Mouse (Mus musculus) heart, embryonic 11.5 days (tissue): ENCODE results near the gene Fam228a. TPM values are rescaled to one million over a fixed set of nuclear protein-coding genes. Genes with fewer than 3 reads are reported as not detected.
A peak's percentile ranks its signal among the peaks of the same experiment; 100 is the strongest.

Experiments used
- ATAC-seq: fragments of 200-750 bp; cut with Nextera tagmentation; replicated peaks from 2 replicates; pipeline ENCODE4 v1.8.0; 2017; ENCODE audit warnings: moderate library complexity; ENCODE audit not compliant: insufficient number of reproducible peaks, low FRiP score, low TSS enrichment
- H3K27ac ChIP-seq: fragments of 300-500 bp; sonication (generic); 2 replicates; pipeline ENCODE4 v1.5.1; 2014; ENCODE audit warnings: mild to moderate bottlenecking, low read depth, low read length
- H3K27me3 ChIP-seq: fragments of 300-500 bp; sonication (generic); 2 replicates; pipeline ENCODE4 v1.6.1; 2014; ENCODE audit warnings: mild to moderate bottlenecking, low read length, mixed read lengths; ENCODE audit not compliant: control insufficient read depth, insufficient read depth
- H3K36me3 ChIP-seq: fragments of 300-500 bp; sonication (generic); 2 replicates; pipeline ENCODE4 v1.6.1; 2014; ENCODE audit warnings: mild to moderate bottlenecking, low read length, moderate library complexity, mixed read lengths; ENCODE audit not compliant: control insufficient read depth, insufficient read depth
- H3K4me1 ChIP-seq: fragments of 300-500 bp; sonication (generic); 2 replicates; pipeline ENCODE4 v1.6.1; 2014; ENCODE audit warnings: low read length; ENCODE audit not compliant: control insufficient read depth, insufficient read depth
- H3K4me2 ChIP-seq: fragments of 300-500 bp; sonication (generic); 2 replicates; pipeline ENCODE4 v1.6.1; 2014; ENCODE audit warnings: mild to moderate bottlenecking, moderate library complexity
- H3K4me3 ChIP-seq: fragments of 300-500 bp; sonication (generic); 2 replicates; pipeline ENCODE4 v1.5.1; 2014; ENCODE audit warnings: low read depth, low read length
- H3K9ac ChIP-seq: fragments of 300-500 bp; sonication (generic); 2 replicates; pipeline ENCODE4 v1.6.1; 2014; ENCODE audit warnings: mild to moderate bottlenecking, low read depth, low read length, moderate library complexity
- H3K9me3 ChIP-seq: fragments of 300-500 bp; sonication (generic); replicated peaks from 2 replicates; pipeline ENCODE4 v1.6.1; 2016; ENCODE audit warnings: low read length; ENCODE audit not compliant: control insufficient read depth
- WGBS: fragments of 180-500 bp; shearing (Covaris S2); extraction: QIAGEN DNeasy Blood & Tissue Kit; methylation state at CpG from one replicate; pipeline ENCODE4 v1.1.7; 2014; ENCODE audit not compliant: insufficient replicate concordance; 5-methylcytosine and 5-hydroxymethylcytosine counted together
- polyA plus RNA-seq: library from polyadenylated mRNA; unstranded; fragments of >200 nt; fragmentation: Nextera tagmentation; extraction: Ambion mirVana; gene quantifications from 2 replicates; pipeline ENCODE4 v1.2.1, GENCODE M21; 2014

Fam228a gene
- polyA plus RNA-seq, 1 experiment from 2014 or later = 0.26 TPM

DNA sequence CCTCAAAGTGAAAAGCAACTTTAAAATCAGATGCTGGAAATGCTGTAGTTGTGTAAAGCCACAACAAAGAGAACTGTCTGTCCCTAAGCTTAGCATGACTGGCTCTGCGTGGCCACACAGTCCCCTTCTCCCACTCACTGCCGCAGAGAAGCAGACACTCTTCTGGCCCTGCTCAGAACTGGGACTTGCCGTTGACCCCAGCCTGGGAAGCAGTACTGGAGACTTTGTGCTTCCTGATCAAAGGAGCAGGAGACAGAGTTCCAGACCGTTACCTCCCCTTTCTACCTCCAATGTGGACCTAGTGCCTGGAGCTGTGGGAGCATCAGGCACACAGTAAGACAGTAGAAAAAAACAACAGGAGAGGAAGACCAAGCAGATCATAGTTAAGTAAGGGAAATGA lies 5.9 kb downstream of the Fam228a start:
- Histone ChIP-seq H3K9ac (no peak overlapping the region), H3K4me1 (no peaks in the 10 kb centered on the region), H3K27ac (no peak overlapping the region), H3K4me3 (no peak overlapping the region), H3K9me3 (no peaks in the 10 kb centered on the region), H3K4me2 (no peak overlapping the region), H3K36me3 (no peaks in the 10 kb centered on the region), H3K27me3 (no peaks in the 10 kb centered on the region)
- WGBS = 54% methylated on average over 4 of the region's 4 CpGs
- no peak for ATAC-seq

DNA sequence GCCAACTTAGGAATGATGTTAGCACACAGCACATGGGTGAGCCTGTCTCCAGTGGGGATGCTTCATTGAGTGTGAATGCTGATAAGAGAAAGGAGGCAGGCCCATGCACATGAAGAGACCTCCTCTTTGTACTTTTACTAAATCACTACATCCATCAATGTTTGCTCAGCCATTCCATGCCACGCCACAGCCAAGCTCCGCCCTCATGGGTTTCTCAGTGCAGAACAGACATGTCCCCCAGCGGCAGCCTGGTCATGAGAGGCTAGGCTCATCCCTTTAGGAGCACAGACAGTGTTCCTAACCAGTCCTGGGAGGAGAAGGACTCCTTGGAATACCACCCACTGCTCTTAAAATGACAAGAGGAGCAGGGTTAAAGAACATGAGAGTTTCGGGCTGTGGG lies 6.6 kb downstream of the Fam228a start:
- no peak for ATAC-seq
- Histone ChIP-seq H3K9ac (no peak overlapping the region), H3K36me3 (no peaks in the 10 kb centered on the region), H3K27ac (no peak overlapping the region), H3K4me2 (no peak overlapping the region), H3K4me3 (no peak overlapping the region), H3K9me3 (no peaks in the 10 kb centered on the region), H3K4me1 (no peaks in the 10 kb centered on the region), H3K27me3 (no peaks in the 10 kb centered on the region)
- WGBS = 63% methylated on average over 4 of the region's 4 CpGs

DNA sequence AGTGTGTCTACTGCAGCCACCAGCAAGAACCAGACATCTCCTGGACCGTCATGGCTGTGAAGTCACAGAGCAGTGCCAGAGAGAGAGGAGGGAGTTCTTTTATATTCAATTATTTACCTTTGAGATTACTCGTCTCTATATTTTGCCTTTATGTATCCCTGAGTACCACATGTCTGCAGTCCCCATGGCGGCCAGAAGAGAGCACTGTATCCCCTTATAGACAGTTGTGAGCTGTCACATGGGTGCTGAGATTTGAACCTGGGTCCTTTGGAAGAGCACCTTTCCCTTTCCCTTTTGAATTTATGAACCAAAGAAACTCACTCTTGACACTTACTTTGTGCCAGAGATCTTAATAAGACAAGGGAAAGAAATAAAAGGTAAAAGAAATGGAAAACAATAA lies 9.1 kb downstream of the Fam228a start:
- no peak overlapping the region for H3K4me3 ChIP-seq
- no peaks in the 10 kb centered on the region for H3K27me3 ChIP-seq
- WGBS = 85% methylated on average over 3 of the region's 3 CpGs
- H3K9ac ChIP-seq = no peak overlapping the region
- no peaks in the 10 kb centered on the region for H3K9me3 ChIP-seq
- no peaks in the 10 kb centered on the region for H3K36me3 ChIP-seq
- no peaks in the 10 kb centered on the region for H3K4me1 ChIP-seq
- no peak overlapping the region for H3K27ac ChIP-seq
- ATAC-seq = no peak
- no peak overlapping the region for H3K4me2 ChIP-seq

DNA sequence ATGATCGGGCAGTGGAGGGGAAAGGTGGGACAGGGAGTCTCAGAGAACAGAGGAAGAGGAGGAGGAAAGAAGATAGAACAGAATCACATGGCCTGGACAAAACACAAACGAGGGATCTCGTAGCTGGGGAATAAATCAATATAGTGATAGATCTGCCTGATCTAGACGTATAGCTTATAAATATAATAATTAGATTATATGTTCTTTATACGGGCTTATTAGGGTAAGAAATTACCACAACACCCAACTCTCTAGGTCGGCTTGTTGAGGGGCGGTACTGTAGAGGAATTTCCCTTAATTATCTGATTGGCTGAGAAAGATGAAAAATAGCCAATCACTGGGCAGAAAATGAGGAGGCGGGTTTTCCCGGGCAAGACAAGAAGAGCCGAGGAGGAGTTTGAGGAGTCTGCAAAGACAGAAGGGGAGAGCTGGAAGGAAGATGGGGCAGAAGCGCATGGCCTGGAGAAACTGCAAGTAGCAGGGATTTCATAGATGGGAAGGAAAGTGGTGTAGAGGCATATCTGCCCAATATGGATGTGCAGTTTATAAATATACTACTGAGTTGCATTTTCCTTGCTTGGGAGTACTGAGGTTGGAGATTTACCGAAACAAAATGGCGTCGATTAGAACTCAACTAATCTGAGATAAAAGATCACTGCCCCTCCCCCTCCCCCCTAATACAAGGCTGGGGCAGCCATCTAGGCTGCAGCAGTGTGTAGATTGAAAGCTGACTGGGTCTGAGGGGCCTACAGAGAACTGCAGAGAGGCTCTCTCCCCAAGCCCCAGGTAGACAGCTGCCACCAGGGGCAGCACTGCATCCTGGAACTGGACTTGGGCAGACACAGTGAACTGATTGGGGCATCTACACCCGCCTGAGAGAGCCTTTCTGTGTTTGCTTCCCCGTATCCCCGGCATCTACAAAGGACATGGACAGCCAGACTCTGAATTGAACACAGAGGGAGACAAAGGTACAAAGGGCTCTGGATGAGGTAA lies 18.2 kb downstream of the Fam228a start:
- H3K4me3 ChIP-seq = no peak overlapping the region
- H3K9me3 ChIP-seq = no peaks in the 10 kb centered on the region
- 0 out of 2 replicates have a peak, but pooled peaks cover 2% of the 10 kb centered on the region for H3K36me3 ChIP-seq
- 0 out of 2 replicates have a peak, but pooled peaks have one; percentile 48 for ATAC-seq
- 64% methylated on average over 17 of the region's 17 CpGs for WGBS
- no peaks in the 10 kb centered on the region for H3K27me3 ChIP-seq
- H3K9ac ChIP-seq = no peak overlapping the region
- H3K4me1 ChIP-seq = peaks cover 15% of the 10 kb centered on the region
- H3K27ac ChIP-seq = no peak overlapping the region
- peak overlapping the region; percentile 37 for H3K4me2 ChIP-seq

DNA sequence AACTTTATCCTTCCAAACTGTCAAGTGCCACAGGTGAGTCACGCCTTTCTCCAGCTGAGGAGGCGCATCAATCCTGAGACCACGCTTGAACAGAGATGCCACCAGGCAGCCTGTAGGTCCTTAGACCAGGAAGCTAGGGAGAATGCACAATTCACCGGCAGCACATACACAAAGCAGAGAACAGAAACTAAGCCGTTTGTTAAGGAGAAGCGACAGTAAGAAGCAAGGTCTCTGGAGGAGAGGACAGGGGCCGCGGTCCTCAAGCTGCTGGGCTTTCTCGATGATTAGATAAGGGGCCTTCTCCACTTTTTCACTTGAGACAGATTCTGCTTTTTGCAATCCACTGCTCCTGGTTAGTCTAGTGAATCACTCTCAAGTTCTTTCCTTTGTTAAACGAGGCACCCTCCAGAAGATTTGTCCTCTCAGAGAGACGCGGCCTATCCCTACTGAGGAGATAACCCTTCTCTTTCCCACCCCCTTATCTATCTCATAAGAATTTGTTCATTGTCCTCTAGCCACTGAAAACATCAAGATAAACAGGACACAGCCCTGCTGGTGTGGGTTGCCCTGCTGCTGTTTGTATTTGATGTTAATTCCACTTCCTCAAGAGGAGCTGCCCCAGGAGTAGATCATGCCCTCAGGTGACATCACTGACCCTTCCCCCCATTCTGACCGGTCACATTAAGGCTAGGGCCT lies 19.0 kb downstream of the Fam228a start:
- no peak overlapping the region for H3K27ac ChIP-seq
- H3K9ac ChIP-seq = no peak overlapping the region
- ATAC-seq = no peak
- WGBS = 43% methylated on average over 13 of the region's 13 CpGs
- H3K36me3 ChIP-seq = 0 out of 2 replicates have a peak, but pooled peaks cover 2% of the 10 kb centered on the region
- peak overlapping the region; percentile 20; the same call in 1 of the 2 replicates for H3K4me2 ChIP-seq
- H3K27me3 ChIP-seq = no peaks in the 10 kb centered on the region
- H3K4me1 ChIP-seq = peaks cover 21% of the 10 kb centered on the region
- no peak overlapping the region for H3K4me3 ChIP-seq
- H3K9me3 ChIP-seq = no peaks in the 10 kb centered on the region

DNA sequence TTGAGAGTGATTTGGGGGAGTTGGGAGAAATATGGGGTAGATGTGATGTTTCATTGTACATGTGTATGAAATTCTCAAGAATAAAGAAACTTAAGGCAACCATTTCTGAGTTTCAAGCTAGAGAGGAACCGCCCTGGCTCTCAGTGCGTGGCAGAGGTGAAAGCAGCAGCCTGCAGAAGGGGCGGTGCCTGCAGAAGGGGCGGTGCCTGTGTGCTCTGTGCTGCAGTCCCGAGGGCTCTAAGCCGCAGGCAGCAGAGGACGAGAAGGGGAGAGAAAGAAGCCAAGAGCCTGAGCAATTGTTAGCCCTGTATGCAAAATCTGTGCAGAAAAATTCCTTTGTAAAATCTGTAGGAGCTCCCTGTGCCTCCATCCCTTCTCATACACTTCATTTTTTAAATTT lies 20.8 kb downstream of the Fam228a start:
- Histone ChIP-seq H3K9me3 (no peaks in the 10 kb centered on the region), H3K4me2 (peak overlapping the region; percentile 29; the same call in 1 of the 2 replicates), H3K4me1 (peaks cover 21% of the 10 kb centered on the region), H3K4me3 (no peak overlapping the region), H3K27me3 (no peaks in the 10 kb centered on the region), H3K9ac (no peak overlapping the region), H3K27ac (no peak overlapping the region), H3K36me3 (peaks cover 8% of the 10 kb centered on the region; the same call in 1 of the 2 replicates)
- WGBS = 12% methylated on average over 7 of the region's 7 CpGs
- ATAC-seq = peak; percentile 84

DNA sequence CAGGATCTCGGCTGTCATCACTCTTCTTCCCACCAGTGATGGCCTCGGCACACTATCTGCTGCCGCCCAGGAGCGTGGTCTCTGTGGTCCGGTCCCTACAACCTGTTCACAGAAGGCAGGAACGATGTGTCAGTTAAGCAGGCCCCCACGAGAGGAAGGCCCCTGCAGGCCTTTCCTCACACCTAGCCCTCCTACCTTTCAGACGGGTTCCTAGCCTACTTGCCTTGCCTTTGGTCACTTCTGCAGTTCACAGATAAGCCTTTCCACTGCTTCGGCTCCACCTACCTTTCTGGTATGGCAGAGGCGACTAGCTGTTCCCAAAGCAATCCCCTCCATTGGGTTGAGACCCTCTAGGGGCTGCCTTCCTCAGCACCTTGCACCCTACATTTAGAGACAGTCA lies 22.6 kb downstream of the Fam228a start:
- H3K4me2 ChIP-seq = no peak overlapping the region

DNA sequence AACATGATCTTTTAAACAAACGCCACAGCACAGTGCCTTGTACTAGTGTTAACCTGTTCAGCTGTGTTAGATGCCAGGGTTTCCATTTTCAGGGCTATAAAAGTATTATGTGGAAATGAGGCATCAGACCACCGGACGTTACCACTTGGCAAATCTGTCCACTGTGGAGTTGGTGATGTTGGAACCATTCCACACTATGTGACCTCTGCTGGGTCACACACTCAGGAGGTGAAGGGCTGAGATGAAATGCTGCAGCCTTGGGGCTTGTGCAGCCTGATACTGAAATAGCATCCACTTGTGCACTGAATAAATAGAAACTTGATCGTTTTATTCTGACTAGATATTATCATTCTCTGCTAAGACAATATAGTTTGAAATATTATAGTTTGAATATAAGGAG lies 24.9 kb downstream of the Fam228a start:
- ATAC-seq = no peak
- no peak overlapping the region for H3K27ac ChIP-seq
- H3K27me3 ChIP-seq = no peaks in the 10 kb centered on the region
- H3K4me2 ChIP-seq = no peak overlapping the region
- no peak overlapping the region for H3K4me3 ChIP-seq
- peaks cover 12% of the 10 kb centered on the region for H3K4me1 ChIP-seq
- H3K9me3 ChIP-seq = no peaks in the 10 kb centered on the region
- whole genome bisulfite sequencing = 73% methylated on average over 4 of the region's 4 CpGs
- peaks cover 12% of the 10 kb centered on the region; the same call in 1 of the 2 replicates for H3K36me3 ChIP-seq
- no peak overlapping the region for H3K9ac ChIP-seq

More for the DNA sequence above, 22.6 kb downstream of the Fam228a start:
- H3K27me3 ChIP-seq = no peaks in the 10 kb centered on the region
- 46% methylated on average over 10 of the region's 10 CpGs for WGBS
- H3K9me3 ChIP-seq = no peaks in the 10 kb centered on the region
- no peak overlapping the region for H3K4me3 ChIP-seq
- peaks cover 21% of the 10 kb centered on the region for H3K4me1 ChIP-seq
- ATAC-seq = no peak; the same call in 1 of the 2 replicates
- no peak overlapping the region for H3K27ac ChIP-seq
- H3K36me3 ChIP-seq = peaks cover 12% of the 10 kb centered on the region; the same call in 1 of the 2 replicates
- no peak overlapping the region for H3K9ac ChIP-seq
